Mouse (Mus musculus) ZHBTc4 (cell line): ENCODE data around the gene Prok2.

Experiments
- DNase-seq: peaks from one replicate; pipeline ENCODE4 v3.0.0-alpha.2; 2011; ENCODE audit warnings: low read depth, low spot score

Gene Prok2

GRCm38 (mm10) chr6:99692916-99693841, 33.0 kb downstream of the Prok2 start:
- DNase-seq = peak; percentile 58

- DNase-seq = peak; percentile 68
Observed at GRCm38 (mm10) chr6:99692206-99692915, 33.8 kb downstream of the Prok2 start, which contains the start of gene Gpr27. Gpr27 (plus strand) TSS chr6:99692679.

- DNase-seq = no peak
Observed at GRCm38 (mm10) chr6:99691666-99692205, 34.5 kb downstream of the Prok2 start.

GRCm38 (mm10) chr6:99688513-99688912, 37.7 kb downstream of the Prok2 start:
- DNase-seq = no peak

- DNase-seq = peak; percentile 78
Observed at GRCm38 (mm10) chr6:99684899-99685298, 41.3 kb downstream of the Prok2 start.

GRCm38 (mm10) chr6:99683974-99684373, 42.2 kb downstream of the Prok2 start:
- DNase-seq = no peak

GRCm38 (mm10) chr6:99678108-99678507, 48.1 kb downstream of the Prok2 start:
- no peak for DNase-seq

- no peak for DNase-seq
Observed at GRCm38 (mm10) chr6:99677325-99677724, 48.9 kb downstream of the Prok2 start.

- no peak for DNase-seq
Observed at GRCm38 (mm10) chr6:99674482-99674881, 51.7 kb downstream of the Prok2 start.

- DNase-seq = no peak
Observed at GRCm38 (mm10) chr6:99671768-99672167, 54.4 kb downstream of the Prok2 start.

GRCm38 (mm10) chr6:99670481-99671119, 55.6 kb downstream of the Prok2 start:
- peak; percentile 80 for DNase-seq

- peak; percentile 29 for DNase-seq
Observed at GRCm38 (mm10) chr6:99669481-99670325, 56.5 kb downstream of the Prok2 start.

GRCm38 (mm10) chr6:99667290-99667689, 58.9 kb downstream of the Prok2 start:
- no peak for DNase-seq

- peak; percentile 25 for DNase-seq
Observed at GRCm38 (mm10) chr6:99666318-99667171, 59.6 kb downstream of the Prok2 start, which contains the start of the genes Eif4e3 and Gm20696. Eif4e3 (minus strand) TSS chr6:99666771. Gm20696 (minus strand) TSS chr6:99666797.

- peak; percentile 17 for DNase-seq
Observed at GRCm38 (mm10) chr6:99665457-99666317, 60.5 kb downstream of the Prok2 start.

GRCm38 (mm10) chr6:99663232-99663631, 63.0 kb downstream of the Prok2 start:
- no peak for DNase-seq
